Mouse (Mus musculus) liver, embryonic 14.5 days (tissue): ENCODE results near the gene Gm21983. TPM values are rescaled to one million over a fixed set of nuclear protein-coding genes. Genes with fewer than 3 reads are reported as not detected.

Experiments
- ATAC-seq: fragments of 200-750 bp; cut with Nextera tagmentation; 2 replicates; pipeline ENCODE4 v1.8.0; 2017; ENCODE audit warnings: moderate number of reproducible peaks, mild to moderate bottlenecking, moderate library complexity; ENCODE audit not compliant: insufficient read depth
- DNase-seq, 3 experiments: peaks; one replicate each; pipeline ENCODE4 v3.0.0-alpha.2; 2012 to 2013; ENCODE audit warnings: low read depth in 3 of 3, low spot score in 3 of 3
- H3K27ac ChIP-seq: fragments of 300-500 bp; sonication (generic); 2 replicates; pipeline ENCODE4 v1.5.1; 2014; ENCODE audit warnings: moderate library complexity, mild to moderate bottlenecking, control low read depth, inconsistent platforms
- H3K27me3 ChIP-seq: fragments of 300-500 bp; sonication (generic); 2 replicates; pipeline ENCODE4 v1.6.1; 2014; ENCODE audit warnings: mild to moderate bottlenecking, low read length, moderate library complexity; ENCODE audit not compliant: control insufficient read depth, insufficient read depth
- H3K36me3 ChIP-seq: fragments of 300-500 bp; sonication (generic); replicated peaks from 2 replicates; pipeline ENCODE4 v1.6.1; 2014; ENCODE audit warnings: low read depth; ENCODE audit not compliant: control insufficient read depth, insufficient read depth
- H3K4me1 ChIP-seq, 2 experiments: fragments of 200-500 bp in 1 of 2; fragments of 300-500 bp in 1 of 2; sonication (generic) in 1 of 2; replicated peaks; 2 replicates each; pipeline ENCODE4 v1.6.1; 2012 to 2014; ENCODE audit warnings: antibody characterized with exemption in 1 of 2, inconsistent platforms in 1 of 2, low read length in 1 of 2; ENCODE audit not compliant: control insufficient read depth in 2 of 2, insufficient read depth in 2 of 2
- H3K4me2 ChIP-seq: fragments of 300-500 bp; sonication (generic); 2 replicates; pipeline ENCODE4 v1.6.1; 2014; ENCODE audit warnings: low read depth, mild to moderate bottlenecking, control low read depth, moderate library complexity
- H3K4me3 ChIP-seq, 2 experiments: fragments of 200-500 bp in 1 of 2; fragments of 300-500 bp in 1 of 2; sonication (generic) in 1 of 2; 2 replicates each; pipeline ENCODE4 v1.5.1; 2012 to 2014; ENCODE audit warnings: low read depth in 2 of 2, low read length in 2 of 2, mild to moderate bottlenecking in 2 of 2, control low read depth in 1 of 2, inconsistent platforms in 1 of 2, moderate library complexity in 1 of 2; ENCODE audit not compliant: insufficient read depth in 1 of 2
- H3K9ac ChIP-seq: fragments of 300-500 bp; sonication (generic); replicated peaks from 2 replicates; pipeline ENCODE4 v1.6.1; 2014; ENCODE audit warnings: mild to moderate bottlenecking, control low read depth, moderate library complexity
- H3K9me3 ChIP-seq: fragments of 300-500 bp; sonication (generic); 2 replicates; pipeline ENCODE4 v1.6.1; 2016; ENCODE audit warnings: low read length, mixed read lengths; ENCODE audit not compliant: control insufficient read depth
- CTCF ChIP-seq: IDR thresholded peaks from 2 replicates; pipeline ENCODE4 v1.5.1; 2016; ENCODE audit warnings: antibody characterized with exemption, low read depth, control low read depth
- EP300 ChIP-seq: IDR thresholded peaks from 2 replicates; pipeline ENCODE4 v1.6.1; 2016; ENCODE audit warnings: antibody characterized with exemption, low read depth
- WGBS: fragments of 180-500 bp; shearing (Covaris S2); extraction: QIAGEN DNeasy Blood & Tissue Kit; methylation state at CpG from one replicate; pipeline ENCODE4 v1.1.7; 2014; ENCODE audit not compliant: insufficient replicate concordance; 5-methylcytosine and 5-hydroxymethylcytosine counted together
- polyA plus RNA-seq, 2 experiments: library from polyadenylated mRNA; depleted of rRNA in 1 of 2; stranded (reverse) in 1 of 2; unstranded in 1 of 2; fragments of >200 nt; fragmentation: Nextera tagmentation in 1 of 2; extraction: Ambion mirVana in 1 of 2; gene quantifications; 2 replicates each; pipeline versions ENCODE4 v1.2.1 to v1.2.3; 2012 to 2014

Gene Gm21983
- polyA plus RNA-seq, 2 experiments: 0.04 to 0.28 TPM

GRCm38 (mm10) chr7:27197136-27197535 lies 16.2 kb upstream of the Gm21983 start:
- Histone ChIP-seq H3K4me2 (peak overlapping the region; percentile 86; the same call in 1 of the 2 replicates), H3K4me3 (no peak overlapping the region), H3K9me3 (no peaks in the 10 kb centered on the region), H3K4me1 (peaks cover 11 to 16% of the 10 kb centered on the region in 2 experiments), H3K36me3 (peaks cover 16% of the 10 kb centered on the region), H3K27me3 (no peaks in the 10 kb centered on the region), H3K9ac (no peak overlapping the region; the same call in 1 of the 2 replicates), H3K27ac (no peak overlapping the region)
- 62% methylated on average over 3 of the region's 3 CpGs for WGBS
- no peak for TF ChIP-seq CTCF
- no peak for TF ChIP-seq EP300
- DNase-seq: no peak
- ATAC-seq: no peak

- peaks cover 28% of the 10 kb centered on the region for H3K36me3 ChIP-seq
- peak within 1 kb of the TSS; percentile 83 for H3K9ac ChIP-seq
- peaks cover 11 to 16% of the 10 kb centered on the region in 2 experiments for H3K4me1 ChIP-seq
- ATAC-seq (peak; percentile 98), DNase-seq (peak; percentile 99 to 100 (median 100))
- H3K27ac ChIP-seq: peak within 1 kb of the TSS; percentile 90
- no peak for TF ChIP-seq EP300
- TF ChIP-seq CTCF: no peak
- under 1% methylated on average over 64 of the region's 64 CpGs for WGBS
- H3K4me3 ChIP-seq: peak within 1 kb of the TSS; percentile 90 to 93
- no peaks in the 10 kb centered on the region for H3K27me3 ChIP-seq
- no peaks in the 10 kb centered on the region for H3K9me3 ChIP-seq
- peak within 1 kb of the TSS; percentile 86 for H3K4me2 ChIP-seq
These were observed 15.1 kb upstream of the Gm21983 start, which contains the start of the genes BC024978 and Snrpa for GRCm38 (mm10) chr7:27195681-27196611. Gene BC024978, plus strand, starts transcription at chr7:27195781. Gene Snrpa, minus strand, starts transcription at chr7:27196271.

DNA sequence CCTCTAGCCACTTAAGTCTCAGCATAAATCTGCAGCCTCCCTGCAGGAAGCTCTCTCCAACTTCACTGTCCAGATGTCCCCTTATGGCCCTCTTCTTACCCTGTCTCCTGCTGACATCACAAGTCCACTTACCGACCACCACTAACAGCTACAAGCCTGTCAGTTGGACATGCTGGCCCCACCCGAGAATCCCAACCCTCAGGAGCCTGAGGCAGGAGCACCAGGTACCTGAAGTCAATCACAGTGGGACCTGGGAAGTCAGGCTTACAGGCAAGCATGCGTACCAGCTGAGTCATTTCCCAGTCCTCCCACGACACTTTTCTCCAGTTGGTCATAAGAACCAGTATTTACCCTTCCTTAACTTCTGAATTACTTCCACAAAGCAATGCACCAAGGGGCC lies 12.8 kb upstream of the Gm21983 start:
- TF ChIP-seq CTCF: no peak
- TF ChIP-seq EP300: no peak
- H3K4me2 ChIP-seq: no peak overlapping the region

DNA sequence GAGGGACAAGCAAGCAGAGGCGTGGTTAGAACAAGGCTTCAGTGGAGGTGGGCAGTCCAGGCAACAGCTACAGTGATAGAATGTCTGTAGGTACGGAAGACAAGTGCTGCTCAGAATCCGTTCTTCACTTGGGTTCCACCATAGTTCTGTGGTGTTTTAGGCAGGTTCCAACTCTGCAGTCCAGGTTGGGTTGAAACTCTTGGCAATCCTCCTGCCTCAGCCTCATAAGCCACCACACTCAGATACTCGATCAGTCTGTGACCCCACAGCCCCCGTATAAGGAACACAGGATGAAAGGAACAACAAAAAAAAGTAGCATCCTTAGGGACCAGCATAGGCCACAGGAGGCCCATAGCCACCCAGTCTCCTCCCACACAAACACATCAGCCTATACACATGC lies 11.5 kb upstream of the Gm21983 start:
- Histone ChIP-seq H3K4me1 (peaks cover 11 to 16% of the 10 kb centered on the region in 2 experiments), H3K9ac (no peak overlapping the region), H3K9me3 (no peaks in the 10 kb centered on the region), H3K27me3 (no peaks in the 10 kb centered on the region), H3K36me3 (peaks cover 52% of the 10 kb centered on the region), H3K4me3 (no peak overlapping the region), H3K27ac (no peak overlapping the region), H3K4me2 (no peak overlapping the region)
- DNase-seq (no peak), ATAC-seq (no peak)
- no peak for TF ChIP-seq CTCF
- TF ChIP-seq EP300: no peak
- 76% methylated on average over 5 of the region's 5 CpGs for WGBS

More for the DNA sequence above, 12.8 kb upstream of the Gm21983 start:
- Histone ChIP-seq H3K9me3 (no peaks in the 10 kb centered on the region), H3K27ac (no peak overlapping the region), H3K36me3 (peaks cover 45% of the 10 kb centered on the region), H3K27me3 (no peaks in the 10 kb centered on the region), H3K9ac (no peak overlapping the region), H3K4me3 (no peak overlapping the region), H3K4me1 (peaks cover 11 to 16% of the 10 kb centered on the region in 2 experiments)
- ATAC-seq: no peak
- DNase-seq: no peak
- WGBS: 67% methylated on average over 4 of the region's 4 CpGs

GRCm38 (mm10) chr7:27189271-27189931 lies 8.5 kb upstream of the Gm21983 start:
- H3K9ac ChIP-seq: no peak overlapping the region
- H3K27ac ChIP-seq: no peak overlapping the region
- H3K4me1 ChIP-seq: peaks cover under 1 to 1% of the 10 kb centered on the region in 2 experiments; a peak in 2 of 4 replicates
- WGBS: 83% methylated on average over 10 of the region's 10 CpGs
- H3K4me3 ChIP-seq: no peak overlapping the region
- no peak for TF ChIP-seq EP300
- peak; percentile 58 for TF ChIP-seq CTCF
- ATAC-seq (no peak), DNase-seq (no peak)
- peaks cover 68% of the 10 kb centered on the region for H3K36me3 ChIP-seq
- no peak overlapping the region for H3K4me2 ChIP-seq
- H3K9me3 ChIP-seq: no peaks in the 10 kb centered on the region
- H3K27me3 ChIP-seq: no peaks in the 10 kb centered on the region
